Mouse (Mus musculus) MEL (cell line): ENCODE measurements around the gene Frmd5. TPM values are rescaled to one million over a fixed set of nuclear protein-coding genes. Genes with fewer than 3 reads are reported as not detected.

Source experiments
- DNase-seq: peaks from one replicate; pipeline ENCODE4 v3.0.0; 2011; ENCODE audit warnings: low read depth, low spot score
- H3K27ac ChIP-seq: 2 replicates; pipeline ENCODE4 v1.5.1; 2012; ENCODE audit warnings: low read depth, mild to moderate bottlenecking, control low read depth, low read length, moderate library complexity; ENCODE audit not compliant: control insufficient read depth
- H3K27me3 ChIP-seq, 2 experiments: fragments of 150-350 bp in 1 of 2; sonication (generic) in 1 of 2; 2 replicates each; pipeline ENCODE4 v1.6.1; 2012; ENCODE audit warnings: low read length in 2 of 2, mild to moderate bottlenecking in 2 of 2, improper control_type of control experiment in 1 of 2, moderate library complexity in 1 of 2; ENCODE audit not compliant: insufficient read depth in 2 of 2, control insufficient read depth in 1 of 2
- H3K36me3 ChIP-seq, 2 experiments: 2 replicates each; pipeline ENCODE4 v1.6.1; 2012 to 2014; ENCODE audit warnings: low read length in 2 of 2, improper control_type of control experiment in 1 of 2, inconsistent platforms in 1 of 2, mild to moderate bottlenecking in 1 of 2; ENCODE audit not compliant: insufficient read depth in 2 of 2, control insufficient read depth in 1 of 2
- H3K4me1 ChIP-seq, 2 experiments: fragments of 150-350 bp in 1 of 2; sonication (generic) in 1 of 2; 2 replicates each; pipeline ENCODE4 v1.6.1; 2012; ENCODE audit warnings: low read length in 2 of 2, improper control_type of control experiment in 1 of 2, mild to moderate bottlenecking in 1 of 2; ENCODE audit not compliant: insufficient read depth in 2 of 2, control insufficient read depth in 1 of 2
- H3K4me3 ChIP-seq, 2 experiments: fragments of 150-350 bp in 1 of 2; sonication (generic) in 1 of 2; 2 replicates each; pipeline ENCODE4 v1.5.1; 2012; ENCODE audit warnings: low read depth in 2 of 2, low read length in 2 of 2, mild to moderate bottlenecking in 2 of 2, moderate library complexity in 2 of 2, control low read depth in 1 of 2, improper control_type of control experiment in 1 of 2; ENCODE audit not compliant: control insufficient read depth in 1 of 2, insufficient read depth in 1 of 2
- H3K79me2 ChIP-seq: 2 replicates; pipeline ENCODE4 v1.6.1; 2012; ENCODE audit warnings: mild to moderate bottlenecking, low read length, moderate library complexity; ENCODE audit not compliant: control insufficient read depth, poor library complexity, insufficient read depth
- H3K9ac ChIP-seq: 2 replicates; pipeline ENCODE4 v1.6.1; 2012; ENCODE audit warnings: low read depth, mild to moderate bottlenecking, control low read depth, low read length, moderate library complexity; ENCODE audit not compliant: control insufficient read depth, poor library complexity, severe bottlenecking
- H3K9me3 ChIP-seq: fragments of 150-350 bp; sonication (generic); replicated peaks from 2 replicates; pipeline ENCODE4 v1.6.1; 2012; ENCODE audit warnings: mild to moderate bottlenecking, low read length, improper control_type of control experiment, moderate library complexity; ENCODE audit not compliant: insufficient read depth
- CHD1 ChIP-seq: IDR thresholded peaks from 2 replicates; pipeline ENCODE4 v1.6.1; 2012; ENCODE audit warnings: low read depth, mild to moderate bottlenecking, inconsistent platforms, low read length, improper control_type of control experiment
- CTCF ChIP-seq, 3 experiments: IDR thresholded peaks in 2 of 3; conservative IDR thresholded peaks in 1 of 3; 2 replicates each; pipeline ENCODE4 v1.5.1; 2011 to 2012; ENCODE audit warnings: low read length in 3 of 3, low read depth in 2 of 3, mild to moderate bottlenecking in 2 of 3, improper control_type of control experiment in 1 of 3, inconsistent platforms in 1 of 3, mixed read lengths in 1 of 3, moderate library complexity in 1 of 3; ENCODE audit not compliant: control insufficient read depth in 1 of 3, insufficient read depth in 1 of 3, poor library complexity in 1 of 3, severe bottlenecking in 1 of 3
- ELF1 ChIP-seq: IDR thresholded peaks from 2 replicates; pipeline ENCODE4 v1.6.1; 2014; ENCODE audit warnings: low read depth, mild to moderate bottlenecking, inconsistent platforms, low read length, improper control_type of control experiment, moderate library complexity
- HCFC1 ChIP-seq: IDR thresholded peaks from 2 replicates; pipeline ENCODE4 v1.6.1; 2012; ENCODE audit warnings: low read depth, mild to moderate bottlenecking, inconsistent platforms, low read length, improper control_type of control experiment, moderate library complexity
- KAT2A ChIP-seq: conservative IDR thresholded peaks from 2 replicates; pipeline ENCODE4 v1.6.1; 2012; ENCODE audit warnings: low read depth, low read length, improper control_type of control experiment, inconsistent platforms
- MAFK ChIP-seq: IDR thresholded peaks from 2 replicates; pipeline ENCODE4 v1.6.1; 2011; ENCODE audit warnings: low read depth, mild to moderate bottlenecking, low read length, improper control_type of control experiment, borderline replicate concordance
- MAX ChIP-seq: IDR thresholded peaks from 2 replicates; pipeline ENCODE4 v1.6.1; 2011; ENCODE audit warnings: low read length, improper control_type of control experiment
- MEF2A ChIP-seq: IDR thresholded peaks from 2 replicates; pipeline ENCODE4 v1.6.1; 2014; ENCODE audit warnings: low read depth, mild to moderate bottlenecking, inconsistent platforms, low read length, improper control_type of control experiment; ENCODE audit not compliant: poor library complexity, insufficient replicate concordance, severe bottlenecking; ENCODE audit errors: extremely low read depth
- MXI1 ChIP-seq: IDR thresholded peaks from 2 replicates; pipeline ENCODE4 v1.6.1; 2011; ENCODE audit warnings: mild to moderate bottlenecking, low read depth, low read length, improper control_type of control experiment
- MYB ChIP-seq: IDR thresholded peaks from 2 replicates; pipeline ENCODE4 v1.6.1; 2011; ENCODE audit warnings: mild to moderate bottlenecking, low read depth, low read length, improper control_type of control experiment
- NELFE ChIP-seq: IDR thresholded peaks from 2 replicates; pipeline ENCODE4 v1.6.1; 2011; ENCODE audit warnings: low read depth, low read length, improper control_type of control experiment
- NRF1 ChIP-seq: IDR thresholded peaks from 2 replicates; pipeline ENCODE4 v1.6.1; 2014; ENCODE audit warnings: low read depth, mild to moderate bottlenecking, inconsistent platforms, low read length, improper control_type of control experiment, moderate library complexity; ENCODE audit not compliant: poor library complexity, insufficient read depth, severe bottlenecking
- POLR2A ChIP-seq, 2 experiments: IDR thresholded peaks; 2 replicates each; pipeline ENCODE4 v1.6.1; 2011 to 2012; ENCODE audit warnings: low read length in 2 of 2, mild to moderate bottlenecking in 2 of 2, control low read depth in 1 of 2, improper control_type of control experiment in 1 of 2, low read depth in 1 of 2, moderate library complexity in 1 of 2; ENCODE audit not compliant: control insufficient read depth in 1 of 2, insufficient read depth in 1 of 2, poor library complexity in 1 of 2
- POLR2AphosphoS2 ChIP-seq: IDR thresholded peaks from 2 replicates; pipeline ENCODE4 v1.6.1; 2011; ENCODE audit warnings: low read length, improper control_type of control experiment
- RAD21 ChIP-seq: IDR thresholded peaks from 2 replicates; pipeline ENCODE4 v1.6.1; 2011; ENCODE audit warnings: mild to moderate bottlenecking, low read depth, low read length, improper control_type of control experiment
- RCOR1 ChIP-seq: IDR thresholded peaks from 2 replicates; pipeline ENCODE4 v1.6.1; 2012; ENCODE audit warnings: low read depth, mild to moderate bottlenecking, inconsistent platforms, low read length, improper control_type of control experiment
- SMC3 ChIP-seq: IDR thresholded peaks from 2 replicates; pipeline ENCODE4 v1.6.1; 2011; ENCODE audit warnings: low read depth, low read length, improper control_type of control experiment
- TAL1 ChIP-seq: IDR thresholded peaks from 2 replicates; pipeline ENCODE4 v1.6.1; 2012; ENCODE audit warnings: mild to moderate bottlenecking, inconsistent platforms, low read length, moderate library complexity, mixed read lengths
- TCF12 ChIP-seq: IDR thresholded peaks from 2 replicates; pipeline ENCODE4 v1.6.1; 2014; ENCODE audit warnings: low read depth, mild to moderate bottlenecking, inconsistent platforms, low read length, improper control_type of control experiment, moderate library complexity
- USF1 ChIP-seq: IDR thresholded peaks from 2 replicates; pipeline ENCODE4 v1.6.1; 2014; ENCODE audit warnings: low read depth, mild to moderate bottlenecking, inconsistent platforms, low read length, improper control_type of control experiment, moderate library complexity
- USF2 ChIP-seq, 2 experiments: IDR thresholded peaks; 2 replicates each; pipeline ENCODE4 v1.6.1; 2011 to 2012; ENCODE audit warnings: improper control_type of control experiment in 2 of 2, low read length in 2 of 2, borderline replicate concordance in 1 of 2, inconsistent platforms in 1 of 2, low read depth in 1 of 2, mild to moderate bottlenecking in 1 of 2; ENCODE audit not compliant: insufficient read depth in 1 of 2
- ZC3H11A ChIP-seq: IDR thresholded peaks from 2 replicates; pipeline ENCODE4 v1.6.1; 2012; ENCODE audit warnings: low read depth, mild to moderate bottlenecking, inconsistent platforms, low read length, improper control_type of control experiment
- ZKSCAN1 ChIP-seq: IDR thresholded peaks from 2 replicates; pipeline ENCODE4 v1.6.1; 2012; ENCODE audit warnings: low read depth, mild to moderate bottlenecking, inconsistent platforms, low read length, improper control_type of control experiment, moderate library complexity
- ZMIZ1 ChIP-seq: IDR thresholded peaks from 2 replicates; pipeline ENCODE4 v1.6.1; 2012; ENCODE audit warnings: low read depth, mild to moderate bottlenecking, inconsistent platforms, low read length, improper control_type of control experiment, moderate library complexity
- ZNF384 ChIP-seq: IDR thresholded peaks from 2 replicates; pipeline ENCODE4 v1.6.1; 2012; ENCODE audit warnings: low read depth, mild to moderate bottlenecking, inconsistent platforms, low read length, improper control_type of control experiment
- polyA plus RNA-seq, 2 experiments: library from polyadenylated mRNA; stranded (reverse) in 1 of 2; unstranded in 1 of 2; fragments of >175 nt in 1 of 2; fragments of >200 nt in 1 of 2; gene quantifications; 2 replicates each; pipeline versions ENCODE4 v1.2.1 to v1.2.4; 2012; ENCODE audit warnings: low replicate concordance in 2 of 2, low read depth in 1 of 2; ENCODE audit not compliant: insufficient read length in 2 of 2, insufficient read depth in 1 of 2, missing spikeins in 1 of 2
- total RNA-seq: library from RNA; depleted of rRNA; stranded (reverse); fragments of 300-350 nt; gene quantifications from 2 replicates; pipeline ENCODE4 v1.2.3, GENCODE M21; 2012

Frmd5 gene
- total and polyA plus RNA-seq, 3 experiments = 0.04 to 0.15 TPM; not detected in 1

GRCm38 (mm10) chr2:121674211-121674610 lies 132.7 kb downstream of the Frmd5 start:
- Histone ChIP-seq H3K27me3 (peaks cover 4 to 9% of the 10 kb centered on the region in 2 experiments), H3K79me2 (no peaks in the 10 kb centered on the region), H3K4me3 (no peak overlapping the region), H3K36me3 (no peaks in the 10 kb centered on the region), H3K9me3 (no peaks in the 10 kb centered on the region), H3K9ac (no peak overlapping the region), H3K27ac (no peak overlapping the region), H3K4me1 (no peaks in the 10 kb centered on the region)
- DNase-seq = no peak
- TF ChIP-seq RCOR1 = no peak
- no peak for TF ChIP-seq USF1
- no peak for TF ChIP-seq MYB
- TF ChIP-seq MAX = no peak
- no peak for TF ChIP-seq ZMIZ1
- TF ChIP-seq ELF1 = no peak
- no peak for TF ChIP-seq POLR2A (IDR thresholded peaks at IDR 0.05; ENCODE audit: control insufficient read depth in 1 of 2, insufficient read depth in 1 of 2, low read depth in 1 of 2, low read length in 2 of 2, poor library complexity in 1 of 2)
- TF ChIP-seq CHD1 = no peak
- no peak for TF ChIP-seq TCF12
- TF ChIP-seq NELFE = no peak
- no peak for TF ChIP-seq ZNF384
- no peak for TF ChIP-seq ZKSCAN1
- TF ChIP-seq NRF1 = no peak
- no peak for TF ChIP-seq MEF2A

GRCm38 (mm10) chr2:121669846-121670245 lies 137.0 kb downstream of the Frmd5 start:
- H3K36me3 ChIP-seq = no peaks in the 10 kb centered on the region
- no peaks in the 10 kb centered on the region for H3K79me2 ChIP-seq
- H3K27me3 ChIP-seq = peaks cover 0 to 3% of the 10 kb centered on the region in 2 experiments
- TF ChIP-seq MAFK = no peak
- no peak for TF ChIP-seq KAT2A
- no peak for TF ChIP-seq MXI1
- no peak for TF ChIP-seq TCF12
- no peak for TF ChIP-seq TAL1
- TF ChIP-seq SMC3 = no peak
- no peak for TF ChIP-seq RAD21
- TF ChIP-seq CTCF (IDR thresholded peaks at IDR 0.05 in 2 of 3, conservative IDR thresholded peaks at IDR 0.05 in 1 of 3; ENCODE audit: control insufficient read depth in 1 of 3, insufficient read depth in 1 of 3, low read depth in 2 of 3, low read length in 3 of 3, poor library complexity in 1 of 3, severe bottlenecking in 1 of 3) = no peak
- TF ChIP-seq MYB = no peak
- TF ChIP-seq ZC3H11A = no peak
- TF ChIP-seq HCFC1 = no peak
- no peak for TF ChIP-seq NELFE
- TF ChIP-seq USF2 (IDR thresholded peaks at IDR 0.05; ENCODE audit: borderline replicate concordance in 1 of 2, insufficient read depth in 1 of 2, low read depth in 1 of 2, low read length in 2 of 2) = no peak
- no peak for TF ChIP-seq POLR2AphosphoS2
- no peak for TF ChIP-seq ZKSCAN1
- TF ChIP-seq POLR2A (IDR thresholded peaks at IDR 0.05; ENCODE audit: control insufficient read depth in 1 of 2, insufficient read depth in 1 of 2, low read depth in 1 of 2, low read length in 2 of 2, poor library complexity in 1 of 2) = no peak
- no peak for TF ChIP-seq MEF2A
- TF ChIP-seq ZNF384 = no peak
- TF ChIP-seq RCOR1 = no peak
- no peaks in the 10 kb centered on the region for H3K4me1 ChIP-seq
- no peak for DNase-seq
- H3K4me3 ChIP-seq = no peak overlapping the region
- H3K9me3 ChIP-seq = no peaks in the 10 kb centered on the region
- H3K9ac ChIP-seq = no peak overlapping the region
- H3K27ac ChIP-seq = no peak overlapping the region
